Mouse (Mus musculus) embryo, embryonic 11 days (tissue): ENCODE measurements around the gene Wdr62.
"Not testable (repeated sequence)": the region's sequence is repeated elsewhere in the genome, so short reads cannot be mapped to it uniquely, and the experiment has no call there.

ENCODE experiments used
- DNase-seq: peaks from one replicate; pipeline ENCODE4 v3.0.0-alpha.2; 2015

The Wdr62 gene

GRCm38 (mm10) chr7:30251956-30252954, 28.0 kb downstream of the Wdr62 start:
- DNase-seq, result no peak

GRCm38 (mm10) chr7:30237374-30237773, 42.8 kb downstream of the Wdr62 start:
- DNase-seq, result not testable (repeated sequence)

GRCm38 (mm10) chr7:30235625-30236024, 44.6 kb downstream of the Wdr62 start, which contains the start of gene Ovol3:
Gene Ovol3 (minus strand): TSS chr7:30235725.
- no peak for DNase-seq

- DNase-seq, result no peak
These were observed 45.1 kb downstream of the Wdr62 start for GRCm38 (mm10) chr7:30235091-30235490.

GRCm38 (mm10) chr7:30234276-30234858, 45.9 kb downstream of the Wdr62 start:
- DNase-seq, result no peak

GRCm38 (mm10) chr7:30233387-30233786, 46.8 kb downstream of the Wdr62 start:
- no peak for DNase-seq

GRCm38 (mm10) chr7:30232631-30233148, 47.5 kb downstream of the Wdr62 start:
- peak; percentile 81 for DNase-seq

- DNase-seq, result peak; percentile 97
These were observed 48.4 kb downstream of the Wdr62 start, which contains the start of the genes Polr2i and Tbcb for GRCm38 (mm10) chr7:30231669-30232454. Gene Polr2i (plus strand): TSS chr7:30231948. Gene Tbcb (minus strand): TSS chr7:30232272.

- no peak for DNase-seq
These were observed 48.9 kb downstream of the Wdr62 start for GRCm38 (mm10) chr7:30231328-30231668.

- no peak for DNase-seq
These were observed 56.0 kb downstream of the Wdr62 start for GRCm38 (mm10) chr7:30224206-30224605.

- DNase-seq, result no peak
These were observed 58.0 kb downstream of the Wdr62 start for GRCm38 (mm10) chr7:30222205-30222604.

- no peak for DNase-seq
These were observed 58.8 kb downstream of the Wdr62 start for GRCm38 (mm10) chr7:30221433-30221832.

- DNase-seq, result no peak
These were observed 60.2 kb downstream of the Wdr62 start for GRCm38 (mm10) chr7:30220008-30220356.

- peak; percentile 79 for DNase-seq
These were observed 60.8 kb downstream of the Wdr62 start for GRCm38 (mm10) chr7:30219293-30220007.

GRCm38 (mm10) chr7:30217277-30217676, 62.9 kb downstream of the Wdr62 start:
- no peak for DNase-seq

- peak; percentile 92 for DNase-seq
These were observed 63.5 kb downstream of the Wdr62 start for GRCm38 (mm10) chr7:30216723-30217151.

GRCm38 (mm10) chr7:30215875-30216274, 64.3 kb downstream of the Wdr62 start:
- DNase-seq, result no peak

GRCm38 (mm10) chr7:30213881-30214280, 66.3 kb downstream of the Wdr62 start:
- DNase-seq, result no peak

- DNase-seq, result no peak
These were observed 69.2 kb downstream of the Wdr62 start for GRCm38 (mm10) chr7:30211025-30211424.

- not testable (repeated sequence) for DNase-seq
These were observed 73.9 kb downstream of the Wdr62 start for GRCm38 (mm10) chr7:30206364-30206763.

- DNase-seq, result peak; percentile 74
These were observed 74.8 kb downstream of the Wdr62 start for GRCm38 (mm10) chr7:30205383-30205782.

GRCm38 (mm10) chr7:30204380-30204779, 75.8 kb downstream of the Wdr62 start:
- DNase-seq, result no peak
